Mouse (Mus musculus) G1E (cell line): ENCODE data around the gene Dcxr. TPM values are rescaled to one million over a fixed set of nuclear protein-coding genes. Genes with fewer than 3 reads are reported as not detected.

ENCODE experiments used
- ATAC-seq: 2 replicates; pipeline ENCODE4 v1.8.0; 2016; ENCODE audit warnings: mild to moderate bottlenecking; ENCODE audit not compliant: insufficient number of reproducible peaks, poor library complexity, low FRiP score, severe bottlenecking; ENCODE audit errors: extremely low read depth
- DNase-seq: peaks from one replicate; pipeline ENCODE4 v3.0.0; 2012; ENCODE audit warnings: low spot score
- H3K27me3 ChIP-seq: 2 replicates; pipeline ENCODE4 v1.6.1; 2012; ENCODE audit warnings: mild to moderate bottlenecking, low read length, inconsistent platforms; ENCODE audit not compliant: insufficient read depth
- H3K36me3 ChIP-seq: replicated peaks from 2 replicates; pipeline ENCODE3; 2012; ENCODE audit warnings: mild to moderate bottlenecking, inconsistent platforms
- H3K4me1 ChIP-seq: 2 replicates; pipeline ENCODE4 v1.6.1; 2012; ENCODE audit warnings: low read depth, low read length, inconsistent platforms, mixed read lengths; ENCODE audit not compliant: insufficient read depth
- H3K4me3 ChIP-seq: 2 replicates; pipeline ENCODE4 v1.5.1; 2012; ENCODE audit warnings: low read depth, mild to moderate bottlenecking, inconsistent platforms, low read length, moderate library complexity, mixed read lengths
- H3K9me3 ChIP-seq: replicated peaks from 2 replicates; pipeline ENCODE4 v1.6.1; 2012; ENCODE audit warnings: inconsistent platforms
- CTCF ChIP-seq: IDR thresholded peaks from 2 replicates; pipeline ENCODE4 v1.5.1; 2012; ENCODE audit warnings: low read depth, low read length, inconsistent platforms, mixed read lengths
- GATA1 ChIP-seq: IDR thresholded peaks from 2 replicates; pipeline ENCODE4 v1.6.1; 2012; ENCODE audit warnings: borderline replicate concordance, low read length, inconsistent platforms, mixed read lengths
- GATA2 ChIP-seq: IDR thresholded peaks from 2 replicates; pipeline ENCODE4 v1.6.1; 2012; ENCODE audit warnings: low read depth, low read length, inconsistent platforms, borderline replicate concordance
- POLR2AphosphoS5 ChIP-seq: IDR thresholded peaks from 2 replicates; pipeline ENCODE4 v1.6.1; 2012; ENCODE audit warnings: low read depth, low read length, inconsistent platforms; ENCODE audit not compliant: insufficient replicate concordance
- TAL1 ChIP-seq: conservative IDR thresholded peaks from 2 replicates; pipeline ENCODE4 v1.6.1; 2012; ENCODE audit warnings: low read depth, low read length, inconsistent platforms, mixed read lengths
- polyA plus RNA-seq: library from polyadenylated mRNA; stranded (reverse); fragments of >175 nt; gene quantifications from 2 replicates; pipeline ENCODE4 v1.2.3, GENCODE M21; 2012
- total RNA-seq, 2 experiments: library from RNA; stranded (forward) in 1 of 2; stranded (reverse) in 1 of 2; fragments of 200-1000 nt in 1 of 2; fragments of >200 nt in 1 of 2; fragmentation: Nextera tagmentation in 1 of 2; gene quantifications; 2 replicates each; pipeline ENCODE4 v1.2.3; 2014 to 2017

The Dcxr gene
- total and polyA plus RNA-seq, 3 experiments: 13.1 to 37.5 (median 21.0) TPM

GRCm38 (mm10) chr11:120695641-120696040 lies 31.4 kb downstream of the Dcxr start:
- DNase-seq (no peak), ATAC-seq (no peak)
- Histone ChIP-seq H3K4me3 (no peak overlapping the region), H3K9me3 (peaks cover 5% of the 10 kb centered on the region; the same call in 1 of the 2 replicates), H3K4me1 (peaks cover 6% of the 10 kb centered on the region; the same call in 1 of the 2 replicates), H3K27me3 (no peaks in the 10 kb centered on the region), H3K36me3 (peaks cover 98% of the 10 kb centered on the region)
- no peak for TF ChIP-seq CTCF

DNA sequence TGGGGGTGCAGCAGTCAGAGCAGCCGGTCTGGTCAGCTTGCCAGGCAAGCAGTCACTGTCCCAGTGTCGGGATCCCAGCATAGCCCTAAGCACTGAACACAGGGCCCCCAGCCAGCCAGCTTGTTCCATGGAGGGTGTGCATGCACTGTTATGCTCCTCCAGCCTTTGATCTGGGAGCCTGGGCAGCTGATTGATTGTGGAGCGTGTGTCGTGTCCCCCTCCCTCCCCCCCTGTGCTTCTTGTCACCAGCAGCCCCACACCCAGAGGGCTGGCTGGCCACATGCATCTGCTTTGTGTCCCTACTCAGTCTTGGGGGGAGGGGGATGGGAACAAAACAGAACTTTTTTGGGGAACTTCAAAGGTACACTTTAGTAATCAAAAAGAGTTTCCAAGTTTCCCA lies 31.9 kb downstream of the Dcxr start:
- H3K4me1 ChIP-seq: peaks cover 6% of the 10 kb centered on the region; the same call in 1 of the 2 replicates
- TF ChIP-seq TAL1: no peak
- no peak for TF ChIP-seq GATA2
- peaks cover 5% of the 10 kb centered on the region; the same call in 1 of the 2 replicates for H3K9me3 ChIP-seq
- peaks cover 98% of the 10 kb centered on the region for H3K36me3 ChIP-seq
- no peak for DNase-seq
- no peak for ATAC-seq
- H3K4me3 ChIP-seq: no peak overlapping the region
- no peaks in the 10 kb centered on the region for H3K27me3 ChIP-seq

GRCm38 (mm10) chr11:120693461-120693860 lies 33.6 kb downstream of the Dcxr start:
- peaks cover 5% of the 10 kb centered on the region; the same call in 1 of the 2 replicates for H3K9me3 ChIP-seq
- H3K36me3 ChIP-seq: peaks cover 97% of the 10 kb centered on the region
- H3K4me1 ChIP-seq: peaks cover 6% of the 10 kb centered on the region; the same call in 1 of the 2 replicates
- H3K4me3 ChIP-seq: no peak overlapping the region
- DNase-seq: no peak
- no peaks in the 10 kb centered on the region for H3K27me3 ChIP-seq
- ATAC-seq: no peak
- TF ChIP-seq POLR2AphosphoS5: no peak
- no peak for TF ChIP-seq TAL1
- no peak for TF ChIP-seq GATA2
- TF ChIP-seq GATA1: no peak
- no peak for TF ChIP-seq CTCF

GRCm38 (mm10) chr11:120692471-120693011 lies 34.5 kb downstream of the Dcxr start:
- TF ChIP-seq TAL1 (no peak), GATA2 (no peak), GATA1 (no peak), POLR2AphosphoS5 (no peak), CTCF (no peak)
- Histone ChIP-seq H3K36me3 (peaks cover 97% of the 10 kb centered on the region), H3K9me3 (peaks cover 5% of the 10 kb centered on the region; the same call in 1 of the 2 replicates), H3K27me3 (no peaks in the 10 kb centered on the region), H3K4me1 (0 out of 2 replicates have a peak, but pooled peaks cover 3% of the 10 kb centered on the region), H3K4me3 (no peak overlapping the region)
- ATAC-seq (no peak), DNase-seq (no peak)

DNA sequence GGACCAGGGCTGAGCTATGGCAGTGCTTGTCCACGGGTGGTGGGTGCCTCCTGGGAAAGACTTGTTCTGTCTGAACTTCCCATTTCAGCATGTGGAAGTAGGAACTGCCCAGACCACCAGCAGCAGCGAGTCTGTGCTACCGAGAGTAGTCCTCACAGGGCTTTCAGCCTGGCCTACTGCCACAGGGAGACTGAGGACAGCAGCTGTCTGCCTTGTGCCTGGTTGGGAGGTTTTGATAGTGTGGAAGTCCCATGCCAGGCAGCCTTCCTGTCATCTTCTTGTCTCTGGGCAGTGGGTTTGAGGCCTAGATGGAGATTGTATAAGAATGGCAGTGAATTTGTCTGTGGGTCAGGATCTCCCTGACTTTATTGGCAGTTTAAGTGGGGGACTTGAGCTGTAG lies 37.7 kb downstream of the Dcxr start:
- Histone ChIP-seq H3K4me3 (no peak overlapping the region), H3K4me1 (no peaks in the 10 kb centered on the region), H3K27me3 (no peaks in the 10 kb centered on the region), H3K36me3 (peaks cover 95% of the 10 kb centered on the region), H3K9me3 (no peaks in the 10 kb centered on the region)
- DNase-seq (no peak), ATAC-seq (no peak)
- TF ChIP-seq GATA1 (no peak), CTCF (no peak), POLR2AphosphoS5 (no peak), GATA2 (no peak), TAL1 (no peak)

GRCm38 (mm10) chr11:120686650-120687272 lies 40.3 kb downstream of the Dcxr start:
- H3K36me3 ChIP-seq: peaks cover 93% of the 10 kb centered on the region
- H3K4me1 ChIP-seq: no peaks in the 10 kb centered on the region
- H3K27me3 ChIP-seq: no peaks in the 10 kb centered on the region
- no peaks in the 10 kb centered on the region for H3K9me3 ChIP-seq
- TF ChIP-seq GATA2: no peak
- no peak for TF ChIP-seq TAL1
- no peak for TF ChIP-seq POLR2AphosphoS5
- no peak for TF ChIP-seq CTCF
- TF ChIP-seq GATA1: no peak
- DNase-seq (no peak), ATAC-seq (no peak)
- H3K4me3 ChIP-seq: no peak overlapping the region

GRCm38 (mm10) chr11:120684660-120685059 lies 42.4 kb downstream of the Dcxr start:
- ATAC-seq: no peak
- DNase-seq: no peak
- H3K4me3 ChIP-seq: no peak overlapping the region
- no peaks in the 10 kb centered on the region for H3K9me3 ChIP-seq
- H3K36me3 ChIP-seq: peaks cover 95% of the 10 kb centered on the region
- no peaks in the 10 kb centered on the region for H3K27me3 ChIP-seq
- peaks cover 2% of the 10 kb centered on the region; the same call in 1 of the 2 replicates for H3K4me1 ChIP-seq
- TF ChIP-seq GATA2 (no peak), CTCF (no peak), GATA1 (no peak), POLR2AphosphoS5 (no peak), TAL1 (no peak)
